Mouse (Mus musculus): ENCODE measurements around the gene Atg10.
A peak's percentile ranks its signal among the peaks of the same experiment; 100 is the strongest.
"Not testable (repeated sequence)": the region's sequence is repeated elsewhere in the genome, so short reads cannot be mapped to it uniquely, and the experiment has no call there.

Gene Atg10

GRCm38 (mm10) chr13:91223587-91224437, at the start of gene Atg10:
Gene Atg10, minus strand, starts transcription at chr13:91223968.
- DNase-seq, result peak; percentile 92 to 95

GRCm38 (mm10) chr13:91252406-91252805, 28.6 kb upstream of the Atg10 start:
- no peak for DNase-seq

DNA sequence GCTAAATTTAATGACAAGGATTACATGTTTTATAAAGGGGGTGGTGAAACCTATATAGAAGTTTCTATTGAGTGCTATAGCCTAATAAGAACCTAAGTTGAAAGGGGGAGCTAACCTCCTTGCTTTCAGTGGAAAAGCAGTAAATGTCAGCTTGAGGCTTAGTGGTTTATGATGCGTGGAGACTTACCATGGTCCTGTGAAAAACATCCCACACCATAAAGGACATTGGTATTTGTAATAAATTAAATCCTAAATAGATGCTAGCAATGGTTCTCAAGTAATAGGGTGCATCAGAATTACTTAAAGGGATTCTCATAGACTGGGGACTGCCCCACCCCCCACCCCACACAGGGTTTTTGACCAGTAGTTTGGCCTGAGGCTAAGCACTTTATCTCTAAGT, 27.9 kb upstream of the Atg10 start:
- no peak for DNase-seq

- DNase-seq, result not testable (repeated sequence)
Observed at GRCm38 (mm10) chr13:91250050-91250449, 26.3 kb upstream of the Atg10 start.

DNA sequence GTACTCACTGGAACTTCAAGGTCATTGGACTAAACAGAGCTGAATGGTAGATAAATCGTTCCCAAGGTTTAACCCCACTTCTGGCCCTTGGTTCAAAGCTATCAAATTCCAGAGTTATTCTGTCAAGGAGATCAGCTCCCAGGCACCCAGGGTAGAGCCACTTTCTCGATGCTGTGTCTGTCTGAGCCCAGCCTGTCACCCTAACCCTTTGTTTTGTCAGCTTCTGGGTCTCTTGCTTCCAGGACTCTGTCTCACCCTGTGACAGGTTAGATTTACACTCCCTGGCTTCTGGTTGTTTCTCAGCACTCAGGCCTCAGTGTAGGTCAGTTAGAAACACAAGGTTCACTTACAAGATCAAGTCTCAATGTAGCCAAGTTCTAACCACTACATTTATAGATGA, 22.7 kb upstream of the Atg10 start:
- no peak for DNase-seq

DNA sequence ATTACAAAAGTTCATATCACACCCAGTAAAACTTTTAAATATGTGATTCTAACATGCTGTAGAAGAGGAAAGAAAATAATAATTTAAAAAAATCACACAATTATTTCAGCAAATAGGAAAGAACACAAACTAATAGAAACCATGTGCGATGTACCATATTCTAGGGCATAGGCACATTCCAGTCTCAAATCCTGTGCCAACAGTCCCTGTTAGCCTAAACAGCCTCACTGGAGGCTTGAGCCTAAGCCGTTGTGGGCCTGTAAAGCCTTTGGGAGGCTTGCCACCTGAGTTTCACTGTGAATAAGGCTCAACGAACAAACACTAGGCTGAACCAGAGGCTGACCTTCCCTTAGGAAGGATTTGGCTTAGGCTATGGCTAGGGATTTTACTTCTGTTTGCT, 14.2 kb upstream of the Atg10 start:
- DNase-seq, result no peak

DNA sequence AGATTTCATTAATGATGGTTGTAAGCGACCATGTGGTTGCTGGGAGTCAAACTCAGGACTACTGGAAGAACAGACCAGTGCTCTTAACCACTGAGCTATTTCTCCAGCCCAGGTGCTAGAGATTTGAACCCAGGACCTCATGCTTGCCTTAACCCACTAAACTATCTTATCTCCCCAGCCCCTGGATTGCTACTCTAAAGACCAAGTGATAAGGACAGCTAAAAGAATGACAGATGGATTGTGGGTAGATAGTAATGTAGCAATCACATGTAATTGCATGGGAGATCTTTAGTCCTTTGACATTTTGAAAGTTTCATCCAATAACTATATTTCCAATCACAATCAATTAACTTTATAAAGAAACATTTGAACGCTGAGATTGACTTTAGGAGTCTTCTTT, 13.1 kb upstream of the Atg10 start:
- no peak for DNase-seq

- no peak for DNase-seq
Observed at GRCm38 (mm10) chr13:91224438-91224814, 658 bp upstream of the Atg10 start.

DNA sequence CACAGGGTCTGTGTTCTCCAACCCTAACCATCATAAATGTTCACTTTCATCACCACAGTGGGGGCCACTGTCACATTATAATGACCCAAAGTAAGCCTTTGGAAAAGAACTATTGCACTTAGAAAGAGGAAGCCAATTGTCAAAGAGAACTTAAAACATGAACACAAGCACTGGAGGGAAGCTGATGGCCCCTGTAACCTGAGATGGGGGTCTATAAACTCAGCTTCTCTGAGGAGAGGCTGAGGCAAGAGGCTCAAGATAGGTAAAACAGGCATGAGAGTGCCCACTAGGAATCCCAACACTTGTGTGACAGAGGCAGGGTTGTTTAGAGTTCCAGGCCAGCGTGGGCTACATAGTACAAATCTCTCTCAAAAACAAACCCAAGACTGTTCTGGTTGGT, 705 bp downstream of the Atg10 start:
- peak in 1 of 2 experiments; percentile 18 for DNase-seq

- no peak for DNase-seq
Observed at GRCm38 (mm10) chr13:91221696-91222095, 2.1 kb downstream of the Atg10 start.

DNA sequence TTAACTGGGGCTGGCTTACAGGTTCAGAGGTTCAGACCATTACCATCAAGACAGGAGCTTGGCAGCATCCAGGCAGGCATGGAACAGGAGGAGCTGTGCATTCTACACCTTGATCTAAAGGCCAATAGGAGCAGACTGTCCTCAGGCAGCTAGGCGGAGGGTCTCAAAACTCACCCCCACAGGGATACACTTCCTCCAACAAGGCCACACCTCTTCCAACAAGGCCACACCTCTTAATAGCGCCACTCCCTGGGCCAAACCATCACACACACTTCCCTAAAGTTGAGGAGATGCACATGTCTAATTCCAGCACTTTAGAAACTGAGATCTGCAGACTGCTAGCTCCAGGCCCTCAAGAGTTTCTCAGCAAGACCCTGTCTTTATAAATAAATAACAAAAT, 6.1 kb downstream of the Atg10 start:
- DNase-seq, result no peak

DNA sequence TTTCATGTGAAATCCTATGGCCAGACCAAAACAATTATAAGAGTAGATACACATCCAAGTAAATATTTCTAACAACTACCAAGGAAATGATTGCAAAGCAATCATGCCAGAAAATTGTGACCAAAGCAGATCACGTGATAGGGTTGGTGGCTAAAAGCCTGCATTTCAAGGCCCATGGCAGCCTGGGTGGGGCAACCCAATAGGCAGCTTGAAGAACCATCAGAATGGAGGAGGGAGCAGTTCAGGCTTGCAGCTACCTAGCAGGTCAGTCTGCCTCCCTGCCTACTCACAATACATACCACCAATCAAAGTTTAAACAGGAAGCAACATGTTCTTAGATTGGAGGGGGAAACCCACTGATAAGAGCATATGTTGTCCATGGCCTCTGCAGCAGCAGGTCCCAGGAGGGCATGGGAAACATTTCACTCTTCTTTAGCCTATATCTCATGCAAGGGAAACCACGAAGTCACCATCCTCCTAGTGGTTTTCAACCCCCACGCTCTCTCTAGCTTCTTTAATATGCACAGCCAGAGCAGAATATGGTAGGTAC, 7.0 kb downstream of the Atg10 start:
- DNase-seq, result no peak

DNA sequence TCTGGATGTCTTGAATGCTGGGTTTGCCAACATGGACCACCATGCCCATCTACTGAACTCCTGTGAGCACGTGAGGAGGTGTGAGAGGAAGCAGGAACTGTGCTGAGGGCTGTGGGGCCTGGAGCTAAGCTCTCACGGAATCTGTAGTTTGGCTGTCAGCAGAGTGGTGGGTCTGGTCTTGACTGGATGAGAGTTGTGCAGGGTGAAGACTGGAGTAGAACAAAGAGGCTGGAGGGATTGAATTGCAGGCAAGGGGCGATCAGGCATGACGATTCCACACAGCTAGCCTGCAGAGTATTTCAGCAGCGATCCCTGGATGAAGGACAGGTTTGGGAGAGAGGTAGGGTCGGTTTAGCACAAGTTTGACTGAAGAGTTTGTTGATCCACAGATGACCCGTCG, 10.8 kb downstream of the Atg10 start:
- DNase-seq, result peak in 1 of 2 experiments; percentile 19

DNA sequence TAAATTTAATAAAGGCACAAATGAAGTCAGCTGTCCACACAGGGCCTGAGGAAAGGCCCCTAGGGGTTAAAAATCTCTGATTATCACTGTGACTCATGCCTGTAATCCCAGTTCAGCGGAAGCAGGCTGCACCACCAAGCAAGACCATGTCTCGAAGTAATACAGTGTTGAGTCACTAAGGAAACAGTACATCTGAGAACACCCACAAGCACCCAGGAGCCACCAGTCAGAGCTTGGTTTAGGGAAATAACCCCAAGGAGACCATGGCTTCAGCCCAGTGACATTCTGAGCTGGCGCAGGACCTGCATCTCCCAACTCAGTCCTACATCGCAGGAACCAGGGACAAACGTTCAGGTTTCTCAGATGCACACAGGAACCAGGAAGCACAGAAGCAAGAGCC, 17.5 kb downstream of the Atg10 start:
- no peak for DNase-seq

DNA sequence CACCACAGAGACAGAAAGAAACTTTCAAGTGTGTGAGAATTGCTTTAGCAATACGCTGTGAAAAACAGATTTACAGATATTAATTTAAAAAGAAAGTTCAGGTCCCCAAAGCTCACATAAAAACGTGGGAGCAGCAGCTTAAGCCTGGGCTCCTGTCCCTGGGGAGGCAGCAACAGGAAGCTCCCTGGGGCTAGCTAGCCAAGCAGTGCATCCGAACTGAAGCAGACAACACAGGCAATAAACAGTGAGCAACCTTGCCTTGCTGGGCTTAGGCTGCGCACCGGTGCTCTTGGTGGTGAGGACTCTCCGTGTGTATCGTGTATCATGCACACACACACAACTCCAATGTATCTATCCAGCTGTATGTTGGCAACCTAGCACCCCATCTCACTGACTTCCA, 21.2 kb downstream of the Atg10 start:
- no peak for DNase-seq

DNA sequence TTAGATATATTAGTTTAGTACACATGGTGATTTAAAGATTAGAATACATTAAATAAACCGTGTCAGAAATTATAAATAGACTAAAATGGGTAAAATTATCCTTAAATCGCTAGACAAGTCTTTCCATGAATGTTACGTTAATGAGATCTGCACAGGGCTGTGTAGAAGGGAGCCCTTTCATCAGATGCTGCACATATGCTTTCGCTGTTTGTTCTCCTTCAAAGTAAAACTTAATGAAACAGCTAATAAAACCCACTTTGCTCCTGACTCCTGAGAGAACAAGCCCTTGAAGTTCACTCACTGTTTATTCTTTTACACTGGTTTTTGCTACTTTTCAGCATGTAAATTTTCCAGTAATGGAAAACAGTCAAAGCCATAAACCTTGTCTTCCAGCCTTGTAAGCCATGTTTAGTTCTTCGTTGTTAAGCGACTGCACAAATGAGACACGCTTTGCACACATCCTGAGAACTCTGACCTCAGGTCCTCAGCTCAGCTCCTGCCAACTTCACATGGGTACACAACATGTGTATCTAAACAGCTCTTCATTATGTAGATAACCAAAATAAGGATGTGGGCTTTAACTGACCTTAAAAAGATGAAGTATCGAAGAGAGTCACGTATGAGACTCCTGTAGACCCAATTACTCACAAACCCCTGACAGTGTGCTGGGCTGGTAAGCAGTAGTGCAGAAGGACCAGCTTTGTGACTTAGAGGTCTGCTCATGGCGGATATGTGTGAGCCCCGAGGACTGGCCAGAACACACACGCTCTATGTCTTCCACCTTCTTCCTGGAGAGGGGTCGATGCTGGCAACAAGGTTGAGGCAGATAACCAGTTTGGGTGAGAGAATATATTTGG, 36.2 kb downstream of the Atg10 start:
- no peak for DNase-seq

DNA sequence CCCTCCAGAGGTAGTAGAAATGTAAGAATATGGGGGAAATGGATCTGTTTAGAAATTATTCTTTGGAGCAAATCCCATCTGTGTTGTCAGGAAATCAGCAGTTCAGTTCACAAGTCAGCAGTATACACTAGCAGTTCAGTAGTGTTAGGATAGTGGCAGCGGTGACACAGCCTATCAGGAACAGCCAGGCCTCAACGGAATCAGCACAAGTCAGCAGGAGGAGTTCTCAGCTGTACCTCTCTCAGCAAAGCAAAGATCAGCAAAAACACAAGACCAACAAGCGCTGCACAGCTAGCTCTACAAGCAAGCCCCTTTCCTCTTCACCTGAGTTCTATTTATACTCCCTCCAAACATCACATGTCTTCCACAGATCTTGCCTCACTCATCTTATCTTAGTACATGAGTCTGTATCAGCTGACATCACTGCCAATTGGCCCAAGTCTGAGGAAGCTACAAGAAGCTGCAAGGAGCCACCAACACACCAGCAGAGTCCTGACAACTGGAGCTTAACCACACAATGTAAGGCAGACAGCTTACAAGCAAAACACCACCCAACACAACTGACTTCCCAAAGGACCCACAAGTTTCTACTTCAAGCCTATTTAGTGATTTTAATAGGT, 38.4 kb downstream of the Atg10 start:
- no peak for DNase-seq

DNA sequence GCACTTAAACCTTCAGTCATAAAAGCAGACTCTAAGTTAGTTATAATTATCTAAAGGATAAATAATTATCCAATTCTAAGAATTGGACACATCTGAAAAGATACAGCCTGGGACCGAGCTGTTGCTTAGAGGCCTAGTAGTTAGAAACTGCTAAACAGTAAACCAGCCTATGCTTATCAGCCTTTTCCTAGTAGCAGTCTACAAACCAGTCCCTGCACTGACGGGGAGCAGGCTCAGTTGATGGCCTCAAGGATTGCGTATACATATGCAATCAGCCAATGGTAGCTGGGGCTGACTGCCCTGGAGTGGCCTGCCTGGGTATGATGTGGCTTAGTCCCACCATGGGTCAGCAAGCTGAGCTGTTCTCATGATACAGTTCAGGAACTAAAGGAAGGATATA, 39.5 kb downstream of the Atg10 start:
- DNase-seq, result no peak

GRCm38 (mm10) chr13:91180364-91180763, 43.4 kb downstream of the Atg10 start:
- DNase-seq, result no peak

DNA sequence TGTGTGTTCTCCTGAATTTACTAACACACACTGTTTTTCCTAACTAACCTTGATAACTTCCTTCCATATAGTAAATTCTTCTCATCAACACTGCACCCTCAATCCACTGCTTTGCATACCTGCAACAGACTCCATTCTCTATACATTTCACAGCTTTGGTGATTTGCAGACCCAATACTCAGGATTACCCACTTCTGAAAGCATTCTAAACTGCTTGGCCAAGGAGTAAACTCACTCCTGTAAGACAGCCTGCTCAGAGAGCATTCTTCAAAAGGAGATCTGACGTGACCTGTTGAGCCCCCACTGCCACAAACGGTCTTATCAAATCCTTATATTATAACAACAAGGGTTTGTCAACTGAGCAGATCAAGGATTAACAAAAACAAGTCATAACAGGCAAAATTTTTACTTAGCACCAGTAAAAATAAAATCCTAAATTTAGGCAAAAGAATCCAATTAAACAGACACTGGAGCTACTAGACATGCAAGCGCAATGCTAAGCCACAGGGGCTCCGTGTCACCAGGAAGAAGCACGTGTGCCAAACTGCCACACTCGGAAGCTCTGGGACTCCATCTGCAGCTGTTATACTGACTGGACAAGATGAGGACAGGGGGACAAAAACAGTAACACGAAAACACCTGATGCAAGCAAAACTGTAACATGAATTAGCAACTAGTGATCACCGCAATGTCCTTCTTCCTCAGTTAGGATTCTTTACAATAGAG, 44.4 kb downstream of the Atg10 start:
- no peak for DNase-seq

GRCm38 (mm10) chr13:91178428-91179160, 45.2 kb downstream of the Atg10 start:
- DNase-seq, result peak; percentile 22 to 48

GRCm38 (mm10) chr13:91175347-91175746, 48.4 kb downstream of the Atg10 start:
- no peak for DNase-seq
